Mouse (Mus musculus) bone marrow macrophage, adult 2 months (primary cell): Measurements from ENCODE around the gene Bspry.

Experiments
- CTCF ChIP-seq: IDR thresholded peaks from 2 replicates; pipeline ENCODE4 v1.5.1; 2012; ENCODE audit warnings: low read depth, mild to moderate bottlenecking, low read length, moderate library complexity
- POLR2A ChIP-seq: IDR thresholded peaks from 2 replicates; pipeline ENCODE4 v1.6.1; 2012; ENCODE audit warnings: mild to moderate bottlenecking, low read depth, low read length, borderline replicate concordance

DNA sequence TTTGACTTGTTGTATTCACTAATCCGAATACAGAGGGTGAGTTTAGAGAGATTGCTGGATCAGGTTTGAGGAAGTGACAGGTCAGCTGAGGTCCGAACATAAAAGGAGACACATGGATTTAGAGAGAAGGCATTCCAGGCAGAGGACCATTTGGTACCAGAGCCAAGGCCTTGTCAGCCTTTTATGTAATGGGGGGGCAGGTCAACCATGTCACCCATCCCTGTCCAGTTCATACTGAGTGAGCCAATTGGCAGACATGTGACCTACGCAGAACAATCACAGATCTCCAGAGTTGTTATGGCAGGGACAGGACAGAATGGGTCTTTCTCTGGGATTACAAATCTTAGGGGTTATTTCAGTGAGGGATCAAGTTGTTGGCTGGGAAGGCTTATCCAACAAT, 26.1 kb downstream of the Bspry start:
- no peak for TF ChIP-seq CTCF
- no peak for TF ChIP-seq POLR2A
